Comparison of ENCODE assay signal across 13 mouse cellular contexts in the genomic region with DNA sequence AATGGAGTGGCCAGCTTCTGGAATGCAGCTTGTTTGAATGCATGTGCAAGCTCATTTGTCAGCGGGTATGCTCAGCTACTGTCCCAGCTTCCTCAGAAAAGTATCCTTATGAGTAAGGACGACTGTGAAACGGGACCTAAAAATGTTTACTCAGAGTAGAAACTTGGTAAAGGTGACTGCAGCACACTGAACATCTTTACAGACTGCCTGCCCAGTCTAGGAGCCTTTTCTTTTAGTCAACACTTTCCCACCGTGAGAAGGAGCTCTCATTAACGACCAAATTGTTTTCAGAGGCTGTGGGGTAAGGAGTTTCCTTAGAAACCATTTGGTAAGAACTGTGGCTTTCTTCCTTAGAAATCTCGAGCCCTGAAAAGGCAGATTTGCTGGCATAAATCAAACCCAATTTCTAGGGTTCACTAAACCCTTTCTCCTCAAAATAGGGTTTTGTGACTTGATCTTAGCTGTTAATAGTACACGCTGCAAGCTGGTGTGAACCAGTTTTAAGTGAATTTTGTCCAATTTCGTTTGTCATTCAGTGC. TPM values are rescaled to one million over a fixed set of nuclear protein-coding genes. Genes with fewer than 3 reads are reported as not detected.
DNase-seq lines count a peak whose midpoint lies in the region; ATAC-seq and TF ChIP-seq lines count a peak whose summit lies in the region.
"Had no signal": no experiment of that assay in that cellular context is flagged by ENCODE, and none has a peak within 500 bp of the region (broad histone marks: within the 10 kb centered on the region; RNA-seq: fewer than 3 reads in every experiment).

No protein-coding gene starts in this region.

- H3K27me3 ChIP-seq in forebrain, embryonic 10.5 days (ENCODE audit: poor library complexity, severe bottlenecking): no peaks in the 10 kb centered on the region
- no peaks in the 10 kb centered on the region for H3K27me3 ChIP-seq in hindbrain, embryonic 16.5 days (replicated peaks; ENCODE audit: control insufficient read depth, insufficient read depth, low read length)
- no peaks in the 10 kb centered on the region for H3K27me3 ChIP-seq in neural tube, embryonic 12.5 days (replicated peaks)
- H3K27me3 ChIP-seq: heart, embryonic 15.5 days had no signal

- peak overlapping the region; percentile 13; the same call in 1 of the 2 replicates for H3K4me3 ChIP-seq in layer of hippocampus, adult 2 months
- H3K4me3 ChIP-seq in forebrain, embryonic 10.5 days: peak overlapping the region; percentile 9; the same call in 1 of the 2 replicates
- H3K4me3 ChIP-seq in hindbrain, embryonic 16.5 days (ENCODE audit: low read length): no peak overlapping the region
- H3K4me3 ChIP-seq in neural tube, embryonic 12.5 days: no peak overlapping the region
- H3K4me3 ChIP-seq: erythroblast, embryonic 14.5 days; heart, embryonic 15.5 days; myocyte had no signal

- peaks cover 3% of the 10 kb centered on the region; the same call in 1 of the 2 replicates for H3K9me3 ChIP-seq in forebrain, embryonic 10.5 days
- no peaks in the 10 kb centered on the region for H3K9me3 ChIP-seq in hindbrain, embryonic 16.5 days (ENCODE audit: control insufficient read depth, low read length)
- H3K9me3 ChIP-seq in neural tube, embryonic 12.5 days: no peaks in the 10 kb centered on the region
- H3K9me3 ChIP-seq: heart, embryonic 15.5 days had no signal

- no peak for TF ChIP-seq CTCF in layer of hippocampus, adult 2 months (conservative IDR thresholded peaks at IDR 0.05)

- ATAC-seq in hindbrain, embryonic 16.5 days: peak; percentile 91
- peak; percentile 69 for ATAC-seq in neural tube, embryonic 12.5 days (ENCODE audit: low FRiP score, low read depth)
- no peak for ATAC-seq in CD4-positive, CD25-positive, alpha-beta regulatory T cell, adult 4 months

- DNase-seq in layer of hippocampus, adult 2 months (ENCODE audit: low spot score in 2 of 2): peak in 1 of 2 experiments; percentile 37
- no peak for DNase-seq in layer of hippocampus, adult 9-10 months (ENCODE audit: low spot score)
- peak; percentile 36 for DNase-seq in forebrain, embryonic 10.5 days (ENCODE audit: extremely low spot score, low spot score)
- no peak for DNase-seq in adrenal gland, postnatal 10 days
- no peak for DNase-seq in adrenal gland, postnatal 36 days
- DNase-seq: kidney, adult 8-10 months; lung, embryonic 14.5 days had no signal

- H3K4me1 ChIP-seq in forebrain, embryonic 10.5 days: peaks cover 46% of the 10 kb centered on the region
- H3K4me1 ChIP-seq in hindbrain, embryonic 16.5 days (ENCODE audit: control insufficient read depth, insufficient read depth, low read depth, low read length): peaks cover 3% of the 10 kb centered on the region
- H3K4me1 ChIP-seq in neural tube, embryonic 12.5 days: 0 out of 2 replicates have a peak, but pooled peaks cover 10% of the 10 kb centered on the region

- H3K4me2 ChIP-seq in hindbrain, embryonic 16.5 days (ENCODE audit: low read length): peak overlapping the region; percentile 25; the same call in 1 of the 2 replicates
- peak overlapping the region; percentile 20; the same call in 1 of the 2 replicates for H3K4me2 ChIP-seq in neural tube, embryonic 12.5 days (replicated peaks)
- H3K4me2 ChIP-seq: heart, embryonic 15.5 days; lung, embryonic 14.5 days had no signal

- no peaks in the 10 kb centered on the region for H3K36me3 ChIP-seq in forebrain, embryonic 10.5 days (replicated peaks)
- no peaks in the 10 kb centered on the region for H3K36me3 ChIP-seq in hindbrain, embryonic 16.5 days (ENCODE audit: control insufficient read depth, insufficient read depth, low read length)
- H3K36me3 ChIP-seq in neural tube, embryonic 12.5 days: no peaks in the 10 kb centered on the region
- H3K36me3 ChIP-seq: heart, embryonic 15.5 days had no signal

- H3K9ac ChIP-seq in hindbrain, embryonic 16.5 days (ENCODE audit: low read depth, low read length): no peak overlapping the region
- no peak overlapping the region for H3K9ac ChIP-seq in neural tube, embryonic 12.5 days
- H3K9ac ChIP-seq: heart, embryonic 15.5 days; lung, embryonic 14.5 days had no signal

- 18% methylated on average over 8 of the region's 8 CpGs for WGBS in forebrain, embryonic 10.5 days
- WGBS in hindbrain, embryonic 16.5 days: 14% methylated on average over 8 of the region's 8 CpGs
- WGBS in neural tube, embryonic 12.5 days: 14% methylated on average over 8 of the region's 8 CpGs

- H3K27ac ChIP-seq in layer of hippocampus, adult 2 months: peak overlapping the region; percentile 69
- peak overlapping the region; percentile 84 for H3K27ac ChIP-seq in forebrain, embryonic 10.5 days
- H3K27ac ChIP-seq in hindbrain, embryonic 16.5 days (ENCODE audit: low read depth, low read length): peak overlapping the region; percentile 59
- no peak overlapping the region for H3K27ac ChIP-seq in neural tube, embryonic 12.5 days
- H3K27ac ChIP-seq: heart, embryonic 15.5 days had no signal

RNA-seq across cellular contexts. Expression of gene Dph5, which starts 31.1 kb away (rescaled TPM):
- total RNA-seq in layer of hippocampus, adult 2 months (2021): 10 to 100 TPM; 13.1 to 16.2 TPM
- polyA plus RNA-seq in forebrain, embryonic 10.5 days (2016; fragmentation: Nextera tagmentation; extraction: Ambion mirVana): 35.1 and 36.4 TPM in 2 replicates
- 25.0 and 26.9 TPM in 2 replicates for polyA plus RNA-seq in hindbrain, embryonic 16.5 days (2015; fragmentation: Nextera tagmentation; extraction: Ambion mirVana)
- 28.0 and 28.9 TPM in 2 replicates for polyA plus RNA-seq in neural tube, embryonic 12.5 days (2016; fragmentation: Nextera tagmentation; extraction: Ambion mirVana)
- total RNA-seq in adrenal gland, postnatal 10 days (2021): 10 to 100 TPM; 18.9 to 19.3 TPM
- total RNA-seq in adrenal gland, postnatal 36 days (2021): 10 to 100 TPM; 19.5 to 20.8 TPM
- 100 to 1,000 TPM in 1 of 2 experiments, 10 to 100 TPM in 1; 98.6 to 119 TPM for polyA plus RNA-seq in CD4-positive, CD25-positive, alpha-beta regulatory T cell, adult 4 months (2017; shearing (Covaris generic))

Comparison
In these comparisons a context has a peak if more than half of its experiments do, and no peak if none do; other contexts are left out.
1. H3K4me3 ChIP-seq: peak in layer of hippocampus, adult 2 months (single experiment) and forebrain, embryonic 10.5 days (single experiment); none in hindbrain, embryonic 16.5 days (single experiment) and neural tube, embryonic 12.5 days (single experiment).